Mouse (Mus musculus) spleen, embryonic (tissue): ENCODE measurements at regions not wholly inside any gene's neighbourhood (a gene's known extent, or its start where the extent isn't known, plus 50 kb on each side); places are given as distances from the start of the nearest gene placed in this dataset.
"Not testable (repeated sequence)": the region's sequence is repeated elsewhere in the genome, so short reads cannot be mapped to it uniquely, and the experiment has no call there.

Experiments used
- CTCF ChIA-PET: fragments of 350-600 bp; sonication (Branson Sonifier 250); formaldehyde crosslinking; loops from one replicate; lab custom pipeline; 2022; lab: Charles Lee

DNA sequence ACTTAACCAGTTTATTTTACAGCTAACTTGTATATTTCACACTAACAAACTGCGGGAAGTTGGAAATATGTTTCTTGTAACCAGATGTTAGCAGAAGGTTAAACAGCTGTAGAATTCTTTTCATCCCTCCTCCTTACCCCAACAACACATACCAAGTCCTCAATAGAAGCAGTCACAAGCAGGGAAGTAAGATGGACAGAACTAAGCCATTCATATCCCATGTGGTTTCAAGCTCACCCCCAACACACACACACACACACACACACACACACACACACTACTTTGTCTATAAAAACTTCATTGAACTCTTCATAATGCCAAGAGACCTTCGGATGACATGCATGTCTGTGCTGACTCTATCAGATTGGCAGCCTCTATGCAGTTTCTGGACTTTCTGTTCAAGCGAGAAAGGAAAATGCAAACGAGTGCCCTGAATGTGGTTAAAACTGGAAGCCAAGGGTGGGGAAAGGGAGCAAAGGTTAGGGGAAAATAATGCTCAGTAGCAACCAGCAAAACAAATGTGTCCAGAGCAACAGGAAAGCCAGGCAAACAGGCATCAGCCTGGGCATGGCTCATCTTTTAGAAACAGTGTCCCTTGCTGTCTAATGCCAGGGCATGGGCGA lies 207.6 kb upstream of the Tsc22d2 start:
- CTCF ChIA-PET, result no interaction called here

DNA sequence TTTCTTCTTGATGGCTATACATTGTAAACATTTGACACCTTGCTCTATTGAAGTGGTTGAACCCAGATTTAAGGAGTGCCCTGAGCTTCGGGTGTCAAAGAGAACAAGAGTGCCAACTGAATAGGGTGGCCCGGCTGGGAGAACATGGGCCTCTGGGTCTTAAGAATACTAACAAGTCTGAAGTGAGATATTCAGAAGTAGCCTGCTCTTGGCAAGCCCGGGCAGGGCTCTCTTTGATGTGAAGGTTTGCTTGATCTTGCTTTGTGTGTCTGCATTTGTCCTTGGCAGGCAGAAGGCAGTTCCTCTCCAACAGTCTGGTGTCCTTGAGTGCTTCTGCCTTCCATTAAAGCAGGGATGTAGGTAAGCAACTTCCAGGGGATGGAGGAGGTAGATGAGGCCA lies 203.5 kb upstream of the Tsc22d2 start:
- CTCF ChIA-PET, result no interaction called here

DNA sequence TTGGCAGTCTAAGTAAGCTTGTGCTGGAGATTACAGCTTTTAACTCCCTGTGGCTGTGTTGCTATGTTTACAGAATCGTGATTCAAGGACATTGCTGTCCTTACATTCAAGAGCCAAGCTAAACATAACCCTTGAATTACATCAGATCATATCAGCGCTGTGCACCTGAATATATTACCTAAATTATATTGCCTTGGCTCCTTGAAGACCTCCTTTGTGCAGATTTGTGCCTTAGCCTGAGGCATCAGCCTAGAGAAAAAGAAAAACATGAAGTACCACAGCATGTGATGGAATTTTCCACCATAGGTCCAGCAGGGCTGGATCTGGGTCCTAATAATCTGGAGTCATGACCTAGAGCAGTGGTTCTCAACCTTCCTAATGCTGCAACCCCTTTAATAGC lies 189.8 kb upstream of the Tsc22d2 start:
- CTCF ChIA-PET, result no interaction called here

DNA sequence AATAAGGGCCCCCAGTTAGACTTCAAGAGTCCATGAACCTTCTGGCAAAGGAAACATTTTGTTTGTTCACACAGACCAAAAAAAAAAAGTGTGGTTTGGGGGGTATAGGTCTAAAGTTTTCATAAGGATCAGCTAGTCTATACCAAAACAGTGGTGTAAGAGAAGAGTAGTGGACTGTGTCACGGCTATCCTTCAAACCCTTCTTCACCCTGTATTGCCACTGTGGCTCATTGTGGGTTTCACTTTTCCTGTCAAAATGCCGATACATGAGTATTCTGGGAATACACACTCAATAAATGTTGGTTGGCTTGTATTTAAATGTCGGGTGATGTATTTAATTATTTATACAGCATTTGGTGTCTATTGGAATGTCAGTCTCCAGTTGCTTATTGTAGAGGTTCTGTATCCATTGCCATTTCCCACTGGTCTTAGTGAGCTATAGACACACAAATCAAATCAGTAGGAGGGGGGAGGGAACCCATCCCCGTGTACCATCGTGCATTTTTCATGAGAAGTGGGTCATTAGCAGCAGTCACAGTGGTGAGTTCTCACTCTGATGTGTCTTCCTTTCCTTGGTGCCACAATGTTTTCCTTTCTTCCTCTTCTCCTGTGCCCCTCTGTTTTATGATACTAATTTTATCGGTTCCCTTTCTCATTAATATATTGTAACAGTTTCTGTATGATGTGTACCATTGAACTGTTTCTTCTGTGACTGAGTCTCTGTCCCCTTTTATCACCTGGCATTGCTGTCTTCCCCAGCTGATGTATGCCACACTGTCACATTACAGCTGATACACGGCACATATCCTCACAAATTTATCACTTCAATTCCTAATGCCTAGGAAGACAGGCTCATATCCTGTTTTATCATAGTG lies 187.8 kb upstream of the Tsc22d2 start:
- CTCF ChIA-PET, result no interaction called here

DNA sequence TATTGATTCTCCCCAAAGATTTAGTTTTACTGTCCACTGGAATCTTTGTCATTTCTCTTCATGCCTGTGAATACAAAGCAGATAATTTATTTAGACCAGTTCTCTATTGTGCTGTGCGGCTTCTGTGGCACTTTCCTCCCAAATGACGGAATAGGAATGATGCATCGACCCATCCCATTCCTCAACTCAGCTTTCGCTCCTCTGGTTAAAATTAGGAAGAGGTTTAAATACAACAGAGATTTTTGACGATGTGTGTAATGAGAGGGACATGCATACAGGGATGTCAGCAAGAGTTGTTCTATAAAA lies 187.2 kb upstream of the Tsc22d2 start:
- CTCF ChIA-PET, result no interaction called here

DNA sequence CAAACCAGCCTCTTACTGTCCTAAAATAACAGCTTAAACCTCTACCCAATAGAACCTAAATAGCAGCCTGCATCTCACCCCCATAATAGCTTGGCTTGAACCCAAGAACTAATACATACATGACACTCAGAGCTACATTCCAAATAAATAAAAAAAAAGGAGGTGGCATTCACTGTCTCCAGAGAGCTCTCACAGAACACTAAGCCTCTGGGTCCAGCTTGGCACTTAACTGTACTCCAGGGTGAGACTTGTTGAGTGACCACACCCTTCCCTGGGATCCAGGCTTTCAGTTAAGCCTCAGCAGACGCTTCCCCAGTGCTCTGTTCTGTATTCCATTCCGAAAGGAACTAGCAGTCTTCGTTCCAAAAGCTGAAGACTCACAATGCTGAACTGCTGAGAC lies 186.3 kb upstream of the Tsc22d2 start:
- CTCF ChIA-PET, result no interaction called here

DNA sequence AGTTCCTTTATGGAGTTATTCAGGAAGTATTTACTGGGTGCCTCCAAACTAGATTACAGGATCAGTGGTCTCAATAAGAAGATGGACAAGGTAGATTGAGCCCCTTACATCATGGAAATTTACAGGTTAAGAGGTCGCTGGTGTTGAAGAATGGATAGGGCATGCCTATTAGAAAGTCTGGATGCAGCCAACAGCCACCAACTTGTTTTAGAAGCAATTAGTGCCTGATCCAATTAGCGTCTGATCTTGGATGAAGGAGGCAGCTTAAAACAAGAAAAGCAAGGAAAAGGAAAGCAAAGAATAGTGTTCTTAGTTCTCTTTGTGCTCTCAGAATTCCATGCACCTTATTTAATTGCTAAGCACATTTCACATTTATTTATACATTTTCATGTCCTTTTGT lies 182.8 kb upstream of the Tsc22d2 start:
- CTCF ChIA-PET, result no interaction called here

DNA sequence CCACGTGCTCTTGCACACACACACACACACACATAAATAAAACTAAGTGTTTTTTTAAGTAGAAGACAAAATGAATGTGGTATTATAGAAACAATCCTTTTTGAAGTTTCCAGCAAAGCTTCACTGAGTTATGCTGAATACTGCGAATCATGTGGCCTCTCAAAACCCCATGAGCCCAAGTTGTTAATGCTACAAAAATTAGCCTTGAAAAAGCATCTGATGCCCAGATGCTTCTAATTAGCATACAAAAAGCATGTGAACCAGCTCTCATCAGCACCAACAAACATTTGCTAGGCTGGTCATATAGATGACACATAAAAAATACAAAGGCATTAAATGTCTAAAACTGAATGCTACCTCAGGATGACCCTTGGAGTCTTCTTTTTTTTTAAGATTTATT lies 181.2 kb upstream of the Tsc22d2 start:
- CTCF ChIA-PET, result no interaction called here

DNA sequence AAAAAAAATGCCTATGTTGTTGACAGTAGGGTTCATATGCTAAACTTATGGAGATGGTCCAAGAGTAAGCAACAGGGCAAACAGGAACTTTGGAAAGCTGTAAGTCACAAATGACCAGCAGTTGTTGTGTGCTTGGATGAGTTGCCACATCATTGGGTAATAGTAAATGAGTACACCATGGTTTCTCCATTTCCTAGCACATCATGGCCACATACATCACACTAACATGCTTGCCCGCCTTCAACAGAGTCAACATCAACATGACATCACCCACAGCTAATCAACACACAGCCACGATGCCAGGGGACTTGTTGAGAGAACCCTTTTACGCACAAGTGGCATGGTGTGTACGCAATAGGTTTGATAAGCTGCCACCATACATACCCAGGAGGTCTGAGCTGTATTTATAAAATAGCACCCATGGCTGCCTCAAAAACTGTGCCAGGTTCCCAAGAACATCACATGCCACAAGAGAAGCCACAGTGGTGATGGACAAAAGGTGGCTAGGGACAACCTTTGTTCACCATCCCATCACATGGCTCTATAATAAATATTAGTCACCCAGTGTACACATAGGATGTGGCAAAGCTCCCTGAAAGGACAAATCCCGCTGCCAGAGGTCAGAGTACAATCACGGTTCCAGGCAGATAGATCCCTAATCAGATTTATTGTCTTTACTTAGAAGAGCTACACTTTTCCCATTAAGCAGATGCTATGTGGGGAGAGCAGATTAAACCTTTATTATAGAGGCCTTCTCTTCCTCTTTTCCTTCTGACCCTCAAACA lies 179.5 kb upstream of the Tsc22d2 start:
- CTCF ChIA-PET, result no interaction called here

DNA sequence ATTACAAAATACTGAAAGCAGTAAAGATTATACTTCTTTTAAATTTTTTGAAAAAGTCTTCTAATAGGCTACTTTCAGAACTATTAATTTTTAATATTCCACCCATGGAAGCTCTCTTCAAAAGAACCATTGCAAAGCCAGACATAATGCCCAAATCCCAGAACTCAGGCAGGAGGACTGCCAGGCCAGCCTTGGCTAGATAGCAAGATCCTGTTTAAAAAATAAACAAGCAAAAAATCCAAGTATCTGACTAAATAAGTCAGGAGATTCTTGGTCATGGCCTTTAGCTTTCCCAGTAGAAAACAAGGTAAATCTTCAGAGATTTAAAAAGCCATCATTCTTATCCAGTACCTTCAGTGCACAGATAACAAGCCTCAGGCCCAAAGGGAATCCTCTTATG lies 176.4 kb upstream of the Tsc22d2 start:
- CTCF ChIA-PET, result no interaction called here

DNA sequence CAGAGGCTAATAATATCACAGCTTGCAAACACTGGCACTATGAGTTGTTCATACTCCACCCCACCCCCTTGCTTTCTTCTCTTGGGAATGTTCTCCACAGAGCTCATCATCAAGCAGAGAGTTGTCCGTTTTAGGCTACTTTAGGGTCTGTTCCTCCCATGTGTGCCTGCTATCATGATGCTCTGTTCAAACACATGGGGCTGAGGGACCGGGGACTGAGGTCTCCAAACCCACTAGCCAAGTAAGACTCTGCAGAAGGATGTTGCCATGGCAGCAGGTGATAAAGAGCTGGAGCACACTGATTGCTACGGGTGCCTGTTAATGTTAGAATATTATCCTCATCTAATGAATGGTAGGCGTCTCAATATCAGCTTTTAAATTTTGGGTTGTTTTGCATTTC lies 173.7 kb upstream of the Tsc22d2 start:
- CTCF ChIA-PET, result interaction anchor here (0.6 kb wide), 1 partner anchor 83 kb away, joined by 5 read pairs; no protein-coding TSS in a partner anchor

DNA sequence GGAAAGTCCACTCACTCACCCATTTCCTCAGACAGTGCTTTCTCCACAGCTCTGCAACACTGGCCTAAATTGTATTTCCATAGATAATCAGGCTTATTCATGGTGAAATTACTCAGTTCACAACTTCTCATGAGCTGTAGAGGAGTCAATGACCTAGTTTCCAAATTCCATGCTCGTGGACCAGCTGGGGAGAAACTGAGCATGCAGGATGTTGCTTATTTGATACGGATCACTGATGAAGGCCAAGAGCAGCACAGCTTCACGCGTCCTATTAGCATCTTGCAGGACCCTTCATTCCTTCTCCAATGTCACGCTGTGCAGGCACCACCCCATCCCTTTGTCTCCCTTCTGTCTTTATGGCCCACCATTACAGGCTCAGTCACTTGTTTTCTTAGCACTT lies 169.2 kb upstream of the Tsc22d2 start:
- CTCF ChIA-PET, result no interaction called here

DNA sequence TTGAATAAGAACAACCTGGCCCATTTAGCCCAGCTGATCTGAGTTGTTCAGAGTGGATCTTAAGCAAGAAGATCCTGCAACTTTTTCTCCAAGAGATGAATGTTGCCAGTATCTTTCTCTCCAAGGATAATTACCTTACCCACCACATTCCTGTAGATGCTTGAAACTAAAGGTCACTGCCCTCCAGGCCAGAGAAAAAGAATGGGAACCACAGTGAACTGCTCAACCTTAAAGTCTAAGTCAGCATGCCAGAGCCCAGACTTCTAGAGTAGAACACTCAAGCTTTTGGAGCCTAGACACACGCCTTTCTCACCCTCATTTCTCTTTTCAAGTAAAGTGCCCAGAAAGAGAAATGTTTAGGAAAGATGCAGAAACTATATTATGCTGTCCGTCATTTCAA lies 166.5 kb upstream of the Tsc22d2 start:
- CTCF ChIA-PET, result no interaction called here

DNA sequence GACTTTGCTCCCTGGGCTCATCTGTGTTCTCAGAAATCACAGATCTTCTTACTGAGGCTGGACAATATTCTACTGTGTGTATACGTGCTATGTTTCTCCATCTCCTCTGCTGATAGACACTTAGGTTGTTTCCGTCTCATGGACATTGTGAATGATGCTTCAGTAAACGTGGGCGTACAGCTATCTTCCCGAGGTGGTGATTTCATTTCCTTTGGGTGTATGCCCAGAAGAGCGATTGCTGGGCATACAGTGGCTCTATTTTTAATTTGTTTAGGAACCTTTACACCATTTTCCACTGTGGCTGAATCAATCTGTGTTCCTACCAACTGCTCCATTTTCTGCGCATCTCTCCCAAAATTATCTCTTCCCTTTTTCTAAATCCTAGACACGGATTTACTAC lies 160.6 kb upstream of the Tsc22d2 start:
- CTCF ChIA-PET, result no interaction called here

DNA sequence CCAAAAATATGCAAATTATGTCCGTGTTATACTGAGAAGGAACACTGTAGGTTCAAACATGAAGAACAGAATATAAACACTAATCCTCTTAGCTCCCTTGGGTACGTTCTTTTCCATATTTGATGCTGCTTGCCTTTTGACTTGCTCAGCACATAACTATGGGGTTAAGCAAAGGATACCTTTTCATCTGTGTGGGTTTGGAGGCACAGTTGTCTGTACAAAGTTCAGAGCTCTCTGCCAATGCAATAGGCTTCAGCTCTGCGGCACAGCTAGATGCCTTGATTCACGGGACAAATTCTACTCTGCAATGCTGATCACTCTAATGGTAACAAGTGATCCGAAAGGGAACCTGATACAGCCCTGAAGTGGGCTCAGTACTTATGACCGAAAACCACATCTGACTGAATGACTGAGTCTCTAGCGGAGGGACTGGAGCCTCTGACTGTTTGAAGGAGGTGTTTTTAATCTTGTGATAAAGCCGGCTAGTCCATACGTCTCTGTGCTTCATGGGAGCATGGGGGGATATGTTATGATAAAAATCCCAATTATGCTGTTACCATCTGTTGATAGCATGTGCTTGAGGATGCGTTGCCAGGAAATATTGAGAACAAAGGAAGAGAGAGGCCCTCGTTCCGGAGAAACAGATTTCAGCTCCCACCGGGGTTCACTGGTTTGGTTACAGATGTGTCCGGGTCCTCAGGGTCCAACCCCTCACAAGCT lies 146.7 kb upstream of the Tsc22d2 start:
- CTCF ChIA-PET, result no interaction called here

DNA sequence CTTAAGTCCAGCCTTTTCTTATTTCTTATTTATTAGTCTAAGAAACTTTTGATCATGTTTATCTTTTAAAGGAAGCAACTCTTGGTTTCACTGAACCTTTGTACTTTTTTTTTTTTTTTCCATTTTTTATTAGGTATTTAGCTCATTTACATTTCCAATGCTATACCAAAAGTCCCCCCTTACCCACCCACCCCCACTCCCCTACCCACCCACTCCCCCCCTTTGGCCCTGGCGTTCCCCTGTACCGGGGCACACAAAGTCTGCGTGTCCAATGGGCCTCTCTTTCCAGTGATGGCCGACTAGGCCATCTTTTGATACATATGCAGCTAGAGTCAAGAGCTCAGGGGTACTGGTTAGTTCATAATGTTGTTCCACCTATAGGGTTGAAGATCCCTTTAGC lies 143.1 kb upstream of the Tsc22d2 start:
- CTCF ChIA-PET, result not testable (repeated sequence)

DNA sequence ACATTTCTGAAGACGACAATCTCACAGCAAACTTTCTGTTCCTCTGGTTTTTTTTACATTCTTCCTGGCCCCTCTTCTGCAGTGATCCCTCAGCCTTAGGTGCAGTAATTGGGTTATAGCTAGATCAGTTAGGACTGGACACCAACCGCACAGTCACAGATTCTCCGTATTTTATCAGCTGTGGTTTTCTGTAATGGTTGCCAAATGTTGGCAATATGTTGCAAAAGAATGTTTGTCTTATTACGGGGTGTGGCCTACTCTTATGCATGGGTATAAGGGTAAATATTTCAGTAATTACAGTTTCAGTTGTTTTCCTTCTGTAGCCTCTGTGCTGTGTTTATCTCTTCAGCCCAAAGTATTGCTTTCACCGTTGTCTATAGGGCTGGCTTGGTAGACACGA lies 133.2 kb upstream of the Tsc22d2 start:
- CTCF ChIA-PET, result no interaction called here

DNA sequence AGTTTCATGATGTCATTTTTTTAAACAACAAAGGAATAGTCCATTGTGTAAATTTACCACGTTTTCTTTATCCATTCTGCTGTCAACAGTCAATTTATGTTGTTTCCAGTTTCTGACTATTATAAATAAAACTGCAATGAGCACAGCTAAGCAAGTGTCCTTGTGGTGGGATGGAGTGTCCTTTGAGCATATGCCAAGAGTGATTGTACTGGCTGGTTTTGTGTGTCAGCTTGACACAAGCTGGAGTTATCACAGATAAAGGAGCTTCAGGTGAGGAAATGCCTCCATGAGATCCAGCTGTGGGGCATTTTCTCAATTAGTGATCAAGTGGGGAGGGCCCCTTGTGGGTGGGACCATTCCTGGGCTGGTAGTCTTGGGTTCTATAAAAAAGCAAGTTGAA lies 130.1 kb upstream of the Tsc22d2 start:
- CTCF ChIA-PET, result not testable (repeated sequence)

DNA sequence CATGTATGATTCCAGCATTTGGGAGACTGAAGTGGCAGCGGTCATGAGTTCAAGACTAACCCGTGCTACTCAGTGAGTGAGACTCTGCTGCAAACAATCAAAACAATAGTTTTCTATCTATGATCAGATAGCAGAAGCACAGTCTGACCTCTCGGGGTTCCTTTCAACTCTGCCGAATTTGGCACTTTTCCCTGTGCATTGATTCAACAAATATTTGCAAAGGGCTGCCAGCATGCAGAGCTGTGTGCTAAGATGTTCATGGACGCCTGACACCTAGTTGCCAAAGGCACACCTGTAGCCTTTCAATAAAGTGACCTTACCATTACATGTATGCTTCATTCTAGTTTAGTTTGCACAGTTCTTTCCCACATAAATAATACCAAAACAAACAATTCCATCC lies 118.7 kb upstream of the Tsc22d2 start:
- CTCF ChIA-PET, result no interaction called here

DNA sequence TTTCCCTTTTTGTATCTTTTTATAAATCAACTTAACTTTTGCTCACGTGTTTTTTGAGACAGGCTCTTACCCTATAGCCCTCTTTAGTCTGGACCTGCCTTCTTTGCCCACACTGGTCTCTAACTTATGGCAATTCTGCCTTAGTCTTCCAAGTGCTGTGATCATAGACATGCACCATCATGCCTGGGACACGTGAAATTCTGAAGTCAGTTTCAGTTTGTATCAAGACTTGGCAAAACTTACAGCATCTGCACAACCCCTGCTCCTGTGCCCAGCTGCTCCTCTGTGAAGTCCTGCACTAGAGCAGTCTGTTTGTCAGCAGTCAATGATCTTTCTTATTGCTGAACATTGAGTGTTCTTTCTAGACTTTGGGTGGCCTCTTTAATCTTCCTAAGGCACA lies 114.3 kb upstream of the Tsc22d2 start:
- CTCF ChIA-PET, result no interaction called here

DNA sequence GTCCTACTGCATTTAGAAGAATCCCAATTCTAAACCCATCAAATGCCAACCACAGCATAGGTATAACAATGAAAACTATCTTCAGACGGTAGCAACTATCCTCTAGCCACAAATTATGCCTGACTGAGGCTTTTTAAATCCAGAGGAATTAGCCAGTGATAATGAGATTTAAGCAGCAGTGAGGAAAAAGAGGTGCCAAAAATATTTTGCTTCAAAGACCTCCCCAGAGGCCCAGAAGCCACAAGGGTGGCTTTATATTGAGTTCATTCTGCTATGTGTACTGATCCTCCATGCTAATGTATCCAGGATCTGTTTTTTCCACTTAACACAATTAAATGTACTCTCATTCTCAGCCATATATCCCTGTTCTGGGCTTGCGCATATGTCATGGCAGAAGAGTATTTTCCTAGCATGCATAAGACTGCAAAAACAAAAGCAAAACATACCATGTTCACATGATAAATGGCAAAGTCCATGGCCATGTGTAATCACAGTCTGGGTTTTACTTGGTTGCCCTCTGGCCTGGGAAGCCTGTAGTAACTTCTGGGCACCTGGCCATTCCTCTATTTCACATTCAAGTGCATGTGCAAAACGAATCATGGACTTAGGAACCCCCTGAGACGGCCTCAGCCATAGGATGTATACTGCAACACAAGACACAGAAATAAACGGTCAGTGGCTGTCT lies 113.6 kb upstream of the Tsc22d2 start:
- CTCF ChIA-PET, result no interaction called here

DNA sequence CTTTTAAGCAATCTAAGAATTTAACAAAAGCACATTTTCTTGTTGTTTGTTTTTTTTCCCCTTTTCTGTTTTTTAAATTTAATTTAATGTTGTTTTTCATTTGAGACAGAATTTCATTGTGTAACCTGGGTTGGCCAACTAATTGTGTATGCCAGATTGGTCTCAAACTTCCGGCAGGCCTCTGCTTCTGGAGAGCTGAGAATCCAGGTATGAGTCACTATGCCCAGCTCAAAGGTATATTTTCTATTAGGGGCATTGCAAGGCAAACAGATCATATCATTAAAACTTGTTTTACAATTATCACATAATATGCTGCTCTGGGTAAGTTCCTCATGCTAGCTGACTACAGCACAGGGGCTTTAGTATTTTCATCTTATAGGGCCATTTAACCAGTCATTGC lies 112.2 kb upstream of the Tsc22d2 start:
- CTCF ChIA-PET, result no interaction called here
